Mouse (Mus musculus) frontal cortex, postnatal 25 days (tissue): Measurements from ENCODE around the gene Mad2l1bp.

Experiments used
- DNase-seq, 2 experiments: peaks; one replicate each; pipeline ENCODE4 v3.0.0; 2022; ENCODE audit warnings: low spot score in 2 of 2

Mad2l1bp gene

DNA sequence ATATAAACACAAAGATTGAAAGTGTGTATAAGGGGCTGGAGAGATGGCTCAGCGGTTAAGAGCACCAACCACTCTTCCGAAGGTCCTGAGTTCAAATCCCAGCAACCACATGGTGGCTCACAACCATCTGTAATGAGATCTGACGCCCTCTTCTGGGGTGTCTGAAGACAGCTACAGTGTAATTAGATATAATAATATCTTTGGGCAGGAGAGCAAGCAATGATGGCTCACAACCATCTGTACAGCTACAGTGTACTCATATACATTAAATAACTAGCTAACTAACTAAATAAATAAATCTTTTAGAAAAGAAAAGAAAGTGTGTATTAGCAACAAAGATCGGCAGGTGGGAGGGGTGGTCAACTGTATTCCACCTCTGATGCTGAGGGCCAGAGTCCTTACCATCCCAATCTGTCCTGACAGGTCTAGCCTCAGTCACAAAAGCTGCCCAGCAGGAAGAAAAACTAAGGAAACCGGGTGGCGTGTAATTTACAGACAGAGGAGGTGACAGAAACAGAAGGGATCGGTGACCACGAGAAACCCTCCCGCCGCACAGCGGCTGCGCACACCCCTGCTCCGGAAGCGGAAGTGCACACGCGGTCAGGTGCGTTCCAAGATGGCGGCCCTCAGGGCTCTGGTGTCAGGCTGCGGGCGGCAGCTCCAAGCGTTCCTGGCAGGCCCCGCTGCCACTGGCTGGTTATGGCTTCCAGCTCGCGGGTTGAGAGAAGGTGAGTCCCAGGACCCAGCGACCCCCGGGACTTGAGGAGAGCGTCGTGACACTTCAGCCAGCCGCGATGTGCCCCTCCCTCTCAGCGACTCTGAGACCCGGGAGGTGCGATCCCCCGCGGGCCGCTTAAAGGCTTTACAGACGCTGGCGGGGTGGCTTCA, 42.7 kb downstream of the Mad2l1bp start, which contains the start of gene Mrps18a:
Gene Mrps18a, plus strand, starts transcription at position 585 of the 888 bp plus-strand sequence.
- peak; percentile 66 to 74 for DNase-seq

DNA sequence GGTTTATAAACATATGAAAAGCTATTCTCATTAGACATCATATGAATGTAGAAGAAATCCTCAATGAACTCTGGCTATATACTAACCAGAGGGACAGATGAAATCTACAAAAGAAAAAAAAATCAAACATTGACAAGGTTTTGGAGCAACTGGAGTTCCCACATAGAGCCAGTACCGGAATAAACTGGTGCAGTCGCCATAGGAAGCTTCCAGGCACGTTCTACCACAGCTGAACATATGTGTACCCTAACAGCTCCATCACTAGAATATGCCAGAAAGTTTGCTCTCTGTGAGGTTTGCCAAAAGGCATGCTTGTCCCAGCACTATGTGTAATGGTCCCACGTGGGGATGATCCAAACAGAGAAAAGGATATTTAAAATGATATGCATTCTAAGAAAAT, 45.1 kb downstream of the Mad2l1bp start:
- DNase-seq, result no peak

DNA sequence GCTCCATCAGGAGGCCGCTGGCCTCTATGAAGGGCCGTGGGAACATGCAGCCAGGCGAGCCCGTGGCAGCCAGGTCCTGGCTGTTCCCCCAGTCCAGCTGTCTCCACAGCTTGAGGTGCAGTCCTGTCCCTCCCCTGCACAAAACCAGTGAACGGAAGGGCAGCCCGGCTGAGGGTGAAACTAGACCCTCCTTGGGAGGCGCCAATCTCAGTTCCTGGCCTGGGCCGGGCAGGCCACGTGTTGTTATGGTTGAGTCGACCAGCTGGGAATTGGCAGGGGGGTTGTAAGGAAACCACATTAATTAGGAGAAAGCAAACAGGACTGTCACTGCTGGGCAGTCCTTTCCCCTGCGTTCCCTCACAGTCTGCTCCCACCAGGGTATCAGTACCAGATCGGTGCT, 48.9 kb downstream of the Mad2l1bp start:
- no peak for DNase-seq

DNA sequence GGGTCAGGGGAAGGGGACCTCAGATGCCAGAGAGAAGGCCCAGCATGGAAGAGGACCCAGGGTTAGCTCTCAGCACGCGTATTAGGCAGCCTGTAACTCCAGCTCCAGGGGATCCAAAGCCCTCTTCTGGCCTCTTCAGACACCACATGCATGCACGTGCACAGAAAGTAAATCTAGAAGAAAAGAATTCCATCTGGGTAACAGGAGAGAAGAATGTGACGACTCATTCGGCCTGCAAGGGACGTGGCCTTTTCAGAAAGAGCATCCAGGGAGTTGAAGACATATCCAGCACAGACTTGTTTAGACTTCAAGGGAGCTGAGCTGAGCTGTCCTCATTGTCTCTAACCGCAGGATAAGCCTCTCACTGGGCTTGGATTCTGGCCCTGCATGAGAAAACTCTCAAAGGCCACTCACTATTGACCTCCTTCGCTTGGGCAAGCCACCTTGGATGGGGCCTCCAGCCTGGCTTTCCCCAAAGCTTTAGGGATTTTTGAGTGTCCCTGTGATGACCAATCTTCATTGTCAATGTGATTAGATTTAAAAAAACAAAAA, 50.7 kb downstream of the Mad2l1bp start:
- no peak for DNase-seq

DNA sequence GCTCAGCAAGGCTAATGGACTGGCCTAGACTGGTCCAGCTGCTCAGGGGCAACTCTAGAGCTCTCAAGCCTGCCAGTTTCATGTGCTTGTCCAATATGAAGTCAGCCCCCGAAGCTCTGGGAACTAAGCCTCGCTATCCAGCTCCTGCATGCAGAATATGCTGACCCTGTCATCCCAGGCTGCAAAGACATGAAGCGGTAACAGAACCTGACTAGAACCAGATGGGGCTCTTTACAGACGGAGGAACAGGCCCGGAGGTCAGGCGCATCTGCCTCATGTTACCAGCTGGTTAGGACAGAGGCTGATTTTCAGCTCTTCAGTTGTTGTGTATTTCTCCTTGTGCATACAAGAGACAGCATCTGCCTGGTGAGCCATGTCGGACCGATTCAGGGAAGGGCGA, 51.4 kb downstream of the Mad2l1bp start:
- DNase-seq, result no peak

DNA sequence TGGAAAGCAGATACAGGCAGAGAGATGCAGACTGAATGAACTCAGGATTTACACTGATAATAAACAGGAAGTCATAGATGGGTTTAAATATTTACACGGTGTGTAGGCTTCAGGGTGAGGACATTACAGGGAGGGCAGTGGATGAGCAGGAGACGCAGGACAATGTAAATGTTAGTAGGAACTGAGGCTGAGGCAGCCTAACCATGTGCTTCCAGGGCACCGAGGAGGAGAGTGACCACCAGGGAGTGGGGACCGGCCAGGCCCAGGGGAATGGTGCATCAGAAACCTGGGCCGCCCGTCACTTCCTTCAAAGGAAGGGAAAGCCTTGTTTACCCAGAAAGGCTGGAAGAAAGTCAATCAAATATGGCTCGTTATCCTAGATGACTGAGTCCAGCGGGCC, 54.8 kb downstream of the Mad2l1bp start:
- no peak for DNase-seq
